Mouse (Mus musculus): ENCODE results near the gene Kazald1.
"Not testable (repeated sequence)": the region's sequence is repeated elsewhere in the genome, so short reads cannot be mapped to it uniquely, and the experiment has no call there.

The Kazald1 gene

DNA sequence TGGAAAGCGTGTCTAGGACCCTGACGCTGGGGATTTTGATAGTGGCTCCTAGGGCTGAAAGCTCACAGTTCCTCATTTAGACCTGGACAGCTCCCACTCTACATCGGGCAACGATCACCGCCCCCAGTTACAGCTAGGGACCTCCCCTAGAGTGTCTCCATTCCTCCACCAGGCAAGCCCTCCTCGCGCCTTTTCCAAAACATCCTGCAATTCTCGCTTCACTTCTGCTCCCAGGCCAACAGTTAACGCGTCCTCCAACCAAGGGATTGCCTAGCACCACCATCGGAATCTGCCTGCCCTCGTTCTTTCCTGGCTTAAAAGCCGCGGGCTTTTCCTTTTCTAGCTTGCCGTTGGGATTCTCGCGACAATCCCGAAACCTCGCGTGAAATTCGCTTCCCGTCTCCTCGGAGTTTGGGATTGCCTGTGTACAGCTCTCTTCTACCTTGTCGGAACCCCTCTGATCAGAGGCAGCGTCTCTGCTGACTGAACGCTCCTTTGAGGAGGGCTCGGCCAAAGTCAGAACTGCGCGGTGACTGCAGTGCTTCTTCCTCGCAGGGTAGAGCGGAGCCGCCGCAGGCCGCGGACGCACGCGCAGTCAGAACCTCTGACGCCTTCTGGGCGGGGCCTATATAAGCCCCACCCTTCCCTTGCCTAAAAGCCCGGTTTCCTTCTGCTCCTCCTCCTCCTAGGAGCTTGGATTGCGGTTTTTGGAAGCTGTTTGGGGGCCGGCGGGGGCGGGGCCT lies at the start of gene Kazald1:
Gene Kazald1, plus strand, starts transcription at position 662 of the 743 bp plus-strand sequence.
- DNase-seq (ENCODE audit: low read depth, low spot score) = peak; percentile 83

GRCm38 (mm10) chr19:45025937-45026568 lies 49.0 kb upstream of the Kazald1 start:
- DNase-seq (ENCODE audit: low read depth, low spot score) = no peak

DNA sequence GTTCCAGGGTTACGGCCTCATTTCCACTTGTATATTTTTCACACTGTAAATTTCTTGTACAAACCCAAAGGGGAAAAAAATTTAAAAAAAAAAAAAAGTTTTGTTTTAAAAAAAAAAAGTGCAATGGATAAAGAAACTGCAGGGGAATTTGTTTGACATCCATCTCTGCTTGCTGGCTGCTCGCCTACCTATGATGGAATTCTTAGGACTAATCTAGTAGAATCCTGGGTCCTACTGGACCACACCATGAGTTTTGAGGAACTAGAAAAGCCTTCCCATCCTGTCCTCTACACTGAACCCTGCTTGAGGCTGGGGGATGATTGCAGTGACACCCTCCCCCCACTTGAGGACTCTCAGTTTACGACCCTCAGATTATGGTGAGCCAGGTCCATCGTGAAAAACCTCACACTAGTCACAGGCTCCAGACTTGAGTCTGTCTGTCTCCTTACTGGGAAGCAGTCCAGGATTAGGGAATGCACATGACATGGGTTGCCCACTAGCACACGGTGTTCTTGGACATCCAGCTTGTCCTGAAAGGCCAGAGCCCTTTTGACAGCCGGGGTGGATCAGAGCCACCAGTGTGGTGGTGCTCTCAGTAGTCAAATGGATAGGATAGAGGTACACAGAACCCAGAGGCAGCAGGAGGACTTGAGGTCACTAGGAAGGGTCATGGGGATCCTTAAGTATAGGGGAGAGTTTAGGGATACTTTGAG lies 47.9 kb upstream of the Kazald1 start:
- no peak for DNase-seq (ENCODE audit: low read depth, low spot score)

DNA sequence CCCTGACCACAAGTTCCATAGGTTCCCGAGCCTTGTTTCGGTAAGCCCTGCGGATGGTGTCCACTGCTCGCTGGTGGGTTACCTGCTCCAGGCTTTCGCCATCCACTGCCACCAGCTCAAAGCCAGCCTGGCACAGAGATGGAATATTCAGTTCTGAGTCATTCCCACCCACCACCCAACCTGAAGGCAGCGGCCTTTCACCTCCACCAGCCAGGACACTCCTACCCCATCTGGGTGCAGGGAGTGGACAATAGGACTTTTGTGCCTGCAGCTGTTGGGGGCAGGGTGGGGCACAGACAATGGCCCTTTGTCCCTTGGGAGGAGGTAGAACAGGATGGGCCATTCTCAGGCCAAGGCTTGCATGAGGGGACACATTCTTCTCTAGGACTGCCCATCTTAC lies 47.2 kb upstream of the Kazald1 start:
- no peak for DNase-seq (ENCODE audit: low read depth, low spot score)

- no peak for DNase-seq (ENCODE audit: low read depth, low spot score)
Observed at GRCm38 (mm10) chr19:45028746-45029145, 46.3 kb upstream of the Kazald1 start.

GRCm38 (mm10) chr19:45029571-45029970 lies 45.5 kb upstream of the Kazald1 start:
- DNase-seq (ENCODE audit: low read depth, low spot score) = no peak

GRCm38 (mm10) chr19:45030111-45030510 lies 44.9 kb upstream of the Kazald1 start:
- no peak for DNase-seq (ENCODE audit: low read depth, low spot score)

DNA sequence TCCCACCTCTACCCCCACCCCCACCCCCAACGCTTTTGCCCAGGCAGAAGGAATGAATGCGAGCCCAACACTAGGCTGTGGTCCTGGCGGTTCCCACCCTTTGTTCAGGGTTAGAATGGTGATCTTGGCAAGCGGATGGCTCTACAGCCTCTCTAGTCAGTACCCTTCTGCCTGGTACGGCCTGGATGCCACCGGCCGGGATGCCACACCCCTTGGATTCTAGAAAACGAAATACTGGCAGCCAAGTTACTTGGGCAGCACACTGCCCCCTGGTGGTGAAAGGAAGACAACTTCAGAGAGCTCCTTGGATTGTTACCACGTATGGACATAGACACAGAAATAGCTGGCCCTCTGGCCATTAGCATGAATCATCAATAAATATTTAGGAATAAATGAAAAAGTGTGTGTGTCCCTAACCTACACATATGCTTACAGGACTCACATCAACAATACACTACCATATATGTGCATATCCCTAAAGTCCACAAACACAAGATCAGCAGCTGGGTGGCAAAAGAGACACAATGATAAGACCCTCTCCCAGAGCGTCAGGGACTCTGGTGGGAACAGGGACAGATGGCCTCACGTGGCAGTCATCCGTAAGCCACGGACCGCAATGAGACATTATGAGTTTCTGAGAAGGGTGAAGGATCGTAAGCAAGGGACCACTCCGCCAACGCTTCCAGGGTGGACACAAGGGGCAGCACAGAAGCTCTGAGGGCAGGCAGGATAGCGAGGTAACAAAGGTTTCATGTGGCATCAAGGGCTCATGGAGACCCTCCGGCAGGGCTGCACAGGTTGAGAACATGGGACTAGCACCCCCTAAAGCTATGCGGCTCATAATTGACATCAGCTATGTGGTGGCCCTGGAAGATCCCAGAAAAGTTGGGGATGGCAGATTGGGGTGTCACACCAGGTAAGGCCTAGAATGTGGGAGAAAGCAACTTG lies 44.0 kb upstream of the Kazald1 start:
- DNase-seq (ENCODE audit: low read depth, low spot score) = peak; percentile 82

- DNase-seq (ENCODE audit: low read depth, low spot score) = peak; percentile 62
Observed at GRCm38 (mm10) chr19:45031780-45032179, 43.3 kb upstream of the Kazald1 start.

DNA sequence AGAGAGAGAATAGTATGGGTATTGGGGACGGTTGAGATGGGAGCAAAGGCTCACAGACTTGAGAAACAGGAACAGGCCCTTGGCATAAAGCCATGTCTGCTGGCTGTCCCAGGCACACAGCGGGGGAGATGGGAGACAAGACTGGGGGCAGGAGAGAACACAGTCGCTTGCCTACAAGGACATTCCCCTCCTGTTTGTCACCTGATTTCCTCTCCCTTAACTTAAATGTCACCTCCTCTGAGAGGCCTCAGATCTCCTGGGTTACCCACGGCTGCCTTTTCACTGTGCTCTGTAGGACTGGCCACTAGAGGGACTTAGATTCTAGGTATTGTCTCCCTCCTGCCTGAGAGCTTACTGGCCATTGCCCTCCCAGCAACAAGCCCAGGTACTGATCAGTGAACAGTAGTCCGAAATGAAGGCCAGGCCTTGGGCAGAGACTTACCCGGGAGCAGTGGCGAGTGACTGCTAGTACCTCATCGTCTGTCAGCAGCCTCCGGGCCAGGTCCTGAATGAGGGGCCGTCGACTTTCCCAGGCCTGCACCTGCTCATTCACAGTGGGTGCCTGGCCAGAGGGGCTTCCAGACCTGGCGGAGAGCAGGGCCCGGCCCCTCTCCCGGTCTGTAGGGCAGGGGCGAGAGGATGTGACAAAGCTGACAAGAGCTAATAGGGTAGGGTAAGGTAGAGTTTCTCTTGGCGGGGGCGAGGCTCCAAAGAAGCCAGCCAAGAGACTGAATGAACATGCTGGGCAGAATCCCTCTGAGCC lies 42.3 kb upstream of the Kazald1 start:
- no peak for DNase-seq (ENCODE audit: low read depth, low spot score)

DNA sequence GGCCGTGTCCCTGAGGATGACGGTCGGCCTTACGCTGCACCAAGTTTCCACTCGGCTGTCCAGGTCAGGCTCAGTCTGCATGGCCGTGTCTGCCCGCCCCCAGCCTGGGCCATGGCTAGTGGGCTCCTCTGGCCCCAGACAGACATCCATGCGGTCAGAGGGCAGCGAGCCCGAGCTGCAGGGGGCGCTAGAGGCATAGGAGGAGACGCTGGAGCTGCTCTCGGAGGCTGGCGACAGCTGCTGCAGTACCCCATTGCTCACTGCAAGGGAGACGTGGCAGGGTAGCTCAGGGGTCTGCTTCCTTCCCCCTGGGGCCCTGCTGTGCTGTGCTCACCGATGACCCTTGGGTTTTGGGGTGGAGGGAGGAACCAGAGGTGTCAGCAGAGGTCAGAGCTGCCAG lies 38.2 kb upstream of the Kazald1 start:
- DNase-seq (ENCODE audit: low read depth, low spot score) = no peak

GRCm38 (mm10) chr19:45038198-45038597 lies 36.8 kb upstream of the Kazald1 start:
- not testable (repeated sequence) for DNase-seq (ENCODE audit: low read depth, low spot score)

DNA sequence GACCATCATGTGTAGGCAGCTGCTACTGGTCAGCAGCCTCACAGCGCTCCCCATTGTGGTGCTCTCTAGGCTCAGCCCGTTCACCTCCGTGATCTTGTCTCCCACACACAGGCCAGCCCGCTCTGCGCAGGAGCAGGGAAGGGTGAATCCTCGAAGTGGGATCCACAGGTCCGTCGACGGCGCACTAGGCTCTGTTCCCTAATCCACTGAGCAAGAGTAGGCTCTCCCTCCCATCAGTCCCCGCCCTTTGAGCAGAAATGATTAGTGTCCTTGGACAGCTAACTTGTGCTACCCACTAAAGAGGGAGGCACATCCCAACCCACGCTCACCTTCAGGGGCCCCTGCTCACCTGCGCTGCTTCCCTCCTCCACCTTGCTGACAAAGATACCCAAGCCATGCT lies 34.8 kb upstream of the Kazald1 start:
- no peak for DNase-seq (ENCODE audit: low read depth, low spot score)

DNA sequence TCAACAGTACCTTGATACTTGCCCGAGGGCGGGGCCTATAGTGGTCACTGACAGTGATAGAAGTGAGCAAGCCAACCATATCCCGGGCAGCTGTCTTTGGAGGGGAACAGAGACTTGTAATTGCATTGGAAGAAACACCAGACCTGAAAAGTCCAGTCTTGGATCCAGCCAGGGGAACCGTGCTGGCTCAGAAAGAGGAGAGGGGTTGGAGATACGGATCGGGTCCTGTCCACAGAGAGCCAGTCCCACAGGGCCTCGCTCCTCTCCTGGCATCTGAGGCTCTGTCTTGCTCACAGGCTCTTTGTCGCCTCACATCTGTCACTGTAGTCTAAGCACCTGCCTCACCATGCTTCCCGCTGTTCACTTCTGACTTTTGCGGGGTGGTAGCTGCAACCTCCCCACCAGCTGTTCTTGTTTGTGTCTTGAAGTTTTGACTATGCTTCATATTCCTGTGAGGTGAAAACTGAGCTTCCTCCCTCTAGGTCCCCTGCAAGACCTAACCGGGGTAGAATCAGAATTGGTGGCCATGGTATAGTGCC lies 30.6 kb upstream of the Kazald1 start:
- DNase-seq (ENCODE audit: low read depth, low spot score) = no peak

- no peak for DNase-seq (ENCODE audit: low read depth, low spot score)
Observed at GRCm38 (mm10) chr19:45045236-45045635, 29.8 kb upstream of the Kazald1 start.

- DNase-seq (ENCODE audit: low read depth, low spot score) = no peak
Observed at GRCm38 (mm10) chr19:45045651-45046050, 29.4 kb upstream of the Kazald1 start, which contains the start of gene Pdzd7. Pdzd7 (minus strand) TSS chr19:45045717.

- DNase-seq (ENCODE audit: low read depth, low spot score) = no peak
Observed at GRCm38 (mm10) chr19:45046523-45047321, 28.3 kb upstream of the Kazald1 start.

- no peak for DNase-seq (ENCODE audit: low read depth, low spot score)
Observed at GRCm38 (mm10) chr19:45047417-45047934, 27.6 kb upstream of the Kazald1 start, which contains the start of gene Sfxn3. Sfxn3 (plus strand) TSS chr19:45047503.

DNA sequence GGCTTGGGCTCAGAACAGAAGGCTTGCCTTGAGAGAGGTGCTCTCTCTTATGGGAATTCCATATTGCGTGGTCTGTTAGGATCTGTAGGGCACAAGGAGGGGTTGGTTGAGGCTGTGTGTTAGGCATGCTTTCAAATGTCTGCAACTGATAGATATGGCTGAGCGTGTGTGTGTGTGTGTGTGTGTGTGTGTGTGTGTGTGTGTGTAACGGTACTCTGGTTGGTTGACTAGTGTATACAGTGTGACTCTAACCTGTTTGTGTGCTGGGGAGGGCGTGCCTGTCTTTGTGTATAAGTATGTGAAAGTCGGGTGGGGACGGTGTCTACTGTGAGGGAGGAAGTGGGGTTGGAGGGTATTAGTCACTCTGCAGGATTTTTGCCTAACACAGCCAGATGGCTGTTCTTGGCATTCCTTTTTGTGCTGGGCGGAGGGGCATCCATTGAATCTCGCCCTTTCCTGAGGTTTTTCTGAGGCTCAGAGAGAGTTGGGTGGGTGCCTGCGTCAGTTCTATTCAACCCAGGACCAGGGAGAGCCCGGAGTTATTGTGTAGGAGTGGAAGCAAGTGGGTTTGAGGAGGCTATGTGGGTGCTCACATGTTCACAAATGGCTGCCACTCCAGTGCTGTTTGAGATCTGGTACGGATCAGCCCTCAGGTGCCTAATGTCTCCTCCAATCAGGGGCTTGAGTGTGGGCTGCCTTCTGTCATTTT lies 27.0 kb upstream of the Kazald1 start:
- no peak for DNase-seq (ENCODE audit: low read depth, low spot score)

Data from embryo, embryonic 11.5 days (tissue).